Mouse (Mus musculus) hindbrain, embryonic 14.5 days (tissue): ENCODE data around the gene Pcid2. TPM values are rescaled to one million over a fixed set of nuclear protein-coding genes. Genes with fewer than 3 reads are reported as not detected.

Source experiments
- microRNA-seq: library from miRNA; unstranded; fragments of <30 nt; microRNA quantifications from one replicate; pipeline ENCODE4, GENCODE M21; 2016
- polyA plus RNA-seq: library from polyadenylated mRNA; unstranded; fragments of >200 nt; fragmentation: Nextera tagmentation; extraction: Ambion mirVana; gene quantifications from 2 replicates; pipeline ENCODE4 v1.2.1, GENCODE M21; 2014

Gene Pcid2
- polyA plus RNA-seq, 1 experiment from 2014 or later, result 32.9 TPM

Small RNA genes within 50 kb of the gene (microRNA-seq; reads per million reads assigned to microRNA genes)
- not detected for gene Mir7065

Other genes with a start within 250 kb of the Pcid2 start
- gene Mcf2l, start 231.7 kb downstream of the Pcid2 start, polyA plus RNA-seq, result 158 and 173 TPM in 2 replicates
- 0.10 TPM in 1 of 2 replicates, not detected in the other for gene F7, start 79.4 kb downstream of the Pcid2 start, polyA plus RNA-seq
- gene F10, start 68.2 kb downstream of the Pcid2 start, polyA plus RNA-seq, result 0.08 and 0.26 TPM in 2 replicates
- gene Proz, start 44.5 kb downstream of the Pcid2 start, polyA plus RNA-seq, result 0.86 and 0.90 TPM in 2 replicates
- gene Cul4a, start 162 bp upstream of the Pcid2 start, polyA plus RNA-seq, result 74.6 and 75.3 TPM in 2 replicates
- gene Lamp1, start 53.7 kb upstream of the Pcid2 start, polyA plus RNA-seq, result 331 and 347 TPM in 2 replicates
- gene Grtp1, start 95.2 kb upstream of the Pcid2 start, polyA plus RNA-seq, result 11.7 and 12.6 TPM in 2 replicates
- not detected in 2 replicates for gene Adprhl1, start 148.7 kb upstream of the Pcid2 start, polyA plus RNA-seq
- 34.1 and 36.5 TPM in 2 replicates for gene Dcun1d2, start 182.7 kb upstream of the Pcid2 start, polyA plus RNA-seq
- gene Tmco3, start 182.7 kb upstream of the Pcid2 start, polyA plus RNA-seq, result 50.1 and 51.4 TPM in 2 replicates
- gene Tfdp1, start 233.3 kb upstream of the Pcid2 start, polyA plus RNA-seq, result 104 and 110 TPM in 2 replicates